Mouse (Mus musculus) megakaryocyte, embryonic 14.5 days (primary cell): ENCODE measurements around the gene Ndufv1. TPM values are rescaled to one million over a fixed set of nuclear protein-coding genes. Genes with fewer than 3 reads are reported as not detected.
"Not testable (repeated sequence)": the region's sequence is repeated elsewhere in the genome, so short reads cannot be mapped to it uniquely, and the experiment has no call there.

Source experiments
- H3K27me3 ChIP-seq: replicated peaks from 2 replicates; pipeline ENCODE3; 2012; ENCODE audit warnings: inconsistent platforms
- H3K36me3 ChIP-seq: replicated peaks from 2 replicates; pipeline ENCODE3; 2012; ENCODE audit warnings: low read length, inconsistent platforms, mixed read lengths
- H3K4me1 ChIP-seq: 2 replicates; pipeline ENCODE4 v1.6.1; 2012; ENCODE audit warnings: inconsistent platforms
- H3K4me3 ChIP-seq: replicated peaks from 2 replicates; pipeline ENCODE3; 2012; ENCODE audit warnings: moderate library complexity, mild to moderate bottlenecking, inconsistent platforms
- H3K9me3 ChIP-seq: 2 replicates; pipeline ENCODE4 v1.6.1; 2012; ENCODE audit warnings: inconsistent platforms
- FLI1 ChIP-seq: IDR thresholded peaks from 2 replicates; pipeline ENCODE4 v1.6.1; 2012; ENCODE audit warnings: low read length, inconsistent platforms, mixed read lengths
- GATA1 ChIP-seq: IDR thresholded peaks from 3 replicates; pipeline ENCODE4 v1.6.1; 2012; ENCODE audit warnings: mixed read lengths, low read length, inconsistent platforms, borderline replicate concordance
- polyA plus RNA-seq: library from polyadenylated mRNA; stranded (reverse); fragments of >175 nt; gene quantifications from 2 replicates; pipeline ENCODE4 v1.2.3, GENCODE M21; 2012; ENCODE audit warnings: low replicate concordance; ENCODE audit not compliant: insufficient read depth

Ndufv1 gene
- polyA plus RNA-seq: 111 and 122 TPM in 2 replicates

DNA sequence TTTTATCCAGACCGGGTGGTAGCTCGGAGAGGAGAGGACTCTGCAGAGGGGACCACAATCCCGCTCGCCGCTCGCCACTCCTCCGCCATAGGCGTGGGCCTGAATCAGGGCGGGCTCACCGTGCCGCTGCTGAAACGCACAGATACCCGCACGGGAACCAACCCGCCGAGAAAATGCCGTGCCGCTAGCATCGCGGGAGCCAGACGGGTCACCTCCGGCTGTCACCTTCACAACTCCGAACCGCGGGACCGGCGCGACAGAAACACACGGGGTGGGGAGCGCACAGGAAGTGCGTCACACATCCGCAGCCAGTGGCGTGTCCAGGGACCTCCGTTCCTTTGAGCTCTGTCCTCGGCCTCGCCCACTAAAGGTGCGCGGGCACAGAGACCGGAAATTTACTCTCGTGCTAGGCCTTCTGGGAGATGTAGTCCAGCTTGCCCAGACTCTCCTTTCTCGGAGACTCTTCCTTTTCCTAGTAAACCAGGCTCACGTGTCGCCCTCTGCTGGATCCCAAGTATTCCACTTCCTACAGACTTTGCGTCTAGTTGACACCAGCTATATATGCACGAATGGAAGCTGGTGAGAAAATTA lies at the start of gene Ndufv1:
Gene Ndufv1, minus strand, starts transcription at position 375 of the 591 bp plus-strand sequence.
- Histone ChIP-seq H3K4me3 (peak within 1 kb of the TSS; percentile 97), H3K9me3 (no peaks in the 10 kb centered on the region), H3K27me3 (no peaks in the 10 kb centered on the region), H3K4me1 (peaks cover 49% of the 10 kb centered on the region), H3K36me3 (peaks cover 37% of the 10 kb centered on the region)
- TF ChIP-seq GATA1 (no peak), FLI1 (peak; percentile 78)

GRCm38 (mm10) chr19:4060899-4061465 lies 48.4 kb upstream of the Ndufv1 start:
- Histone ChIP-seq H3K4me3 (no peak overlapping the region), H3K4me1 (peaks cover 28% of the 10 kb centered on the region), H3K9me3 (no peaks in the 10 kb centered on the region)

DNA sequence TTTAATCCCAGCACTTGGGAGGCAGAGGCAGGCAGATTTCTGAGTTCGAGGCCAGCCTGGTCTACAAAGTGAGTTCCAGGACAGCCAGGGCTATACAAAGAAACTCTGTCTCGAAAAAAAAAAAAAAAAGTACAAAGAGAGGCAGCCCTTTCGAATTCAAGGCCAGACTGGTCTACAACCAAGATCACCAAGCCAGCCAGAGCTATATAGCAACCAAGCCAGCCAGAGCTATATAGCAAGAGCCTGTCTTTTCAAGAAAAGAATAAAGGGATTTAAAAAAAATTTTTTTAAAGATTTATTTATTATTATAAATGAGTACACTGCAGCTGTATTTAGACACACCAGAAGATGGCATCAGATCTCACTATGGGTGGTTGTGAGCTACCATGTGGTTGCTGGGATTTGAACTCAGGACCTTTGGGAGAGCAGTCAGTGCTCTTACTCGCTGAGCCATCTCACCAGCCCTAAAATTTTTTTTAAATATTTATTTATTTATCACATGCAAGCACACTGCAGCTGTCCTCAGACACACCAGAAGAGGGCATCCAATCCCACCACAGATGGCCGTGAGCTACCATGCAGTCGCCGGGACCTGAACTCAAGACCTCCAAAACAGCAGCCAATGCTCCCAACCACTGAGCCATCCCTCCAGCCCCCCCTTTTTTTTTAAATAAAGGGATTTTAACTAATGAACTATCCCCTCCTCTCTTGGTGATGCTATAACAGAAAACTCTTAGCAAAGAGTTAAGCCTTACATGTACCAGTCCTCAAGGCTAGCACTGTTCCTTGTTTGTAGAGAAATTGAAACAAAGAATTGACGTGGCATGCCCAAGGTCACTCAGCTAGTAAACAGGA lies 47.7 kb upstream of the Ndufv1 start:
- peaks cover 28% of the 10 kb centered on the region for H3K4me1 ChIP-seq
- not testable (repeated sequence) for H3K36me3 ChIP-seq, H3K4me3 ChIP-seq, H3K9me3 ChIP-seq
- peaks cover 49% of the 10 kb centered on the region for H3K27me3 ChIP-seq

More at GRCm38 (mm10) chr19:4060899-4061465, 48.4 kb upstream of the Ndufv1 start:
- Histone ChIP-seq H3K36me3 (no peaks in the 10 kb centered on the region), H3K27me3 (peaks cover 41% of the 10 kb centered on the region)
- TF ChIP-seq GATA1 (no peak), FLI1 (no peak)

GRCm38 (mm10) chr19:4059069-4059740 lies 46.6 kb upstream of the Ndufv1 start, which contains the start of gene Gstp3:
Gene Gstp3 (minus strand): TSS chr19:4059569.
- Histone ChIP-seq H3K4me1 (peaks cover 28% of the 10 kb centered on the region), H3K9me3 (no peaks in the 10 kb centered on the region), H3K4me3 (no peak within 1 kb of the TSS), H3K27me3 (peaks cover 57% of the 10 kb centered on the region), H3K36me3 (no peaks in the 10 kb centered on the region)
- TF ChIP-seq GATA1: no peak
- TF ChIP-seq FLI1: no peak

DNA sequence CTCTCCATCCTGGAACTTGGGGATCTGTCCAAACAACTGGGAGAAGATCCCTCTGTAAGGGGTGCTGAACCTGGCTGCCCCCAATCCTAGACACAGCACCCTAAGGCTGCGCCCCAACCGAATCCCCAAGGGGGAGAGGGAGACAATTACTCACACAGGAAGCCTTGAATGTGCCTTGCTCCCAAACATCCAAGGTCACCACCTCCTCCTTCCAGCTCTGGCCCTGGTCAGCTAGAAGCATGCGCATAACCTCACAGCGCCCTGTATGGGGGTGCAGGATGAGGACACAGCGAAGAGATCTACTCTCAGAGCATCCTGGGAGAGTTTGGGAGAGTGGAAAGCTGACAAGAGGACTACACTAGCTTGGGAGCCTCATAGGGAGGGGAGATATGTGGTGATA lies 46.0 kb upstream of the Ndufv1 start:
- H3K27me3 ChIP-seq: peaks cover 61% of the 10 kb centered on the region
- TF ChIP-seq GATA1: no peak
- no peak for TF ChIP-seq FLI1
- H3K9me3 ChIP-seq: no peaks in the 10 kb centered on the region
- no peak overlapping the region for H3K4me3 ChIP-seq
- peaks cover 28% of the 10 kb centered on the region for H3K4me1 ChIP-seq
- no peaks in the 10 kb centered on the region for H3K36me3 ChIP-seq

- TF ChIP-seq FLI1: no peak
- no peak for TF ChIP-seq GATA1
- H3K36me3 ChIP-seq: no peaks in the 10 kb centered on the region
- peaks cover 29% of the 10 kb centered on the region for H3K4me1 ChIP-seq
- peak overlapping the region; percentile 11 for H3K4me3 ChIP-seq
- H3K9me3 ChIP-seq: no peaks in the 10 kb centered on the region
- H3K27me3 ChIP-seq: peaks cover 63% of the 10 kb centered on the region
Measured at GRCm38 (mm10) chr19:4057962-4058361, 45.4 kb upstream of the Ndufv1 start.

GRCm38 (mm10) chr19:4057389-4057788 lies 44.8 kb upstream of the Ndufv1 start:
- Histone ChIP-seq H3K4me3 (no peak overlapping the region), H3K27me3 (peaks cover 66% of the 10 kb centered on the region), H3K4me1 (peaks cover 35% of the 10 kb centered on the region), H3K9me3 (no peaks in the 10 kb centered on the region), H3K36me3 (no peaks in the 10 kb centered on the region)
- TF ChIP-seq GATA1 (no peak), FLI1 (no peak)

GRCm38 (mm10) chr19:4056727-4057126 lies 44.1 kb upstream of the Ndufv1 start:
- no peaks in the 10 kb centered on the region for H3K36me3 ChIP-seq
- no peak overlapping the region for H3K4me3 ChIP-seq
- H3K9me3 ChIP-seq: no peaks in the 10 kb centered on the region
- peaks cover 66% of the 10 kb centered on the region for H3K27me3 ChIP-seq
- TF ChIP-seq FLI1: no peak
- TF ChIP-seq GATA1: no peak
- H3K4me1 ChIP-seq: peaks cover 41% of the 10 kb centered on the region

- Histone ChIP-seq H3K9me3 (peaks cover 3% of the 10 kb centered on the region; the same call in 1 of the 2 replicates), H3K27me3 (peaks cover 65% of the 10 kb centered on the region), H3K36me3 (no peaks in the 10 kb centered on the region), H3K4me3 (no peak overlapping the region), H3K4me1 (peaks cover 42% of the 10 kb centered on the region)
- TF ChIP-seq GATA1 (no peak), FLI1 (no peak)
Measured at GRCm38 (mm10) chr19:4055947-4056693, 43.5 kb upstream of the Ndufv1 start.
